Mouse (Mus musculus) cerebellum, adult 2 months (tissue): ENCODE results near the gene Slc13a3.

Experiments used
- CTCF ChIP-seq: fragments of 200-500 bp; IDR thresholded peaks from 2 replicates; pipeline ENCODE4 v1.5.1; 2011; ENCODE audit warnings: low read depth, mild to moderate bottlenecking, control low read depth, low read length, moderate library complexity, borderline replicate concordance; ENCODE audit not compliant: insufficient read depth
- POLR2A ChIP-seq: fragments of 200-500 bp; IDR thresholded peaks from 2 replicates; pipeline ENCODE4 v1.6.1; 2011; ENCODE audit warnings: low read length, control low read depth, borderline replicate concordance; ENCODE audit not compliant: insufficient read depth

- no peak for TF ChIP-seq POLR2A
- TF ChIP-seq CTCF = no peak
Measured at GRCm38 (mm10) chr2:165414321-165414720, 58.7 kb downstream of the Slc13a3 start.
